Mouse (Mus musculus): ENCODE measurements around the gene Gstt3. TPM values are rescaled to one million over a fixed set of nuclear protein-coding genes. Genes with fewer than 3 reads are reported as not detected.

The Gstt3 gene
- polyA plus RNA-seq, 1 experiment, result 1.6 TPM

DNA sequence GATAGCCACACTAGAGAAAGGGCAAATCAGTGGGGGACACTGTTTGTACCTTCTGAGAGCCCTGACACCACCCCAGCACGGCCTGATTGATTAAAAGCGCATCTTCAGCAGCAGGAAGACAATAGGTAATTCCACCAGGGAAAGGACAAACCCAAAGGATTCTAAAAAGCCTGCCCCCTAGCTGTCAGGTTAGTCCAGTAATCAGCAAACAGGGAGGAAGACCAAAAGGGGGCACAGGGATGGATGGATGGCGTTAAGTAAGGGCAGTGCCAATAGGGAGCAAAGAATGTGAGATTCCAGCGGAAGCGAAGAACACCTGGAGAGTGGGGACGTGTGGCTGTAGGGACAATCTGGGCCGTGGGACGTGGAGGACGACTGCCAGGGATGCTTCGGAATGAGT is 37.4 kb upstream of the Gstt3 start:
- TF ChIP-seq FLI1 (IDR thresholded peaks at IDR 0.05; ENCODE audit: low read length) (no peak), GATA1 (IDR thresholded peaks at IDR 0.05; ENCODE audit: borderline replicate concordance, low read length) (no peak)
- Histone ChIP-seq H3K27me3 (replicated peaks) (peaks cover 33% of the 10 kb centered on the region), H3K36me3 (replicated peaks; ENCODE audit: low read length) (no peaks in the 10 kb centered on the region), H3K4me3 (replicated peaks) (no peak overlapping the region), H3K4me1 (no peaks in the 10 kb centered on the region), H3K9me3 (no peaks in the 10 kb centered on the region)

DNA sequence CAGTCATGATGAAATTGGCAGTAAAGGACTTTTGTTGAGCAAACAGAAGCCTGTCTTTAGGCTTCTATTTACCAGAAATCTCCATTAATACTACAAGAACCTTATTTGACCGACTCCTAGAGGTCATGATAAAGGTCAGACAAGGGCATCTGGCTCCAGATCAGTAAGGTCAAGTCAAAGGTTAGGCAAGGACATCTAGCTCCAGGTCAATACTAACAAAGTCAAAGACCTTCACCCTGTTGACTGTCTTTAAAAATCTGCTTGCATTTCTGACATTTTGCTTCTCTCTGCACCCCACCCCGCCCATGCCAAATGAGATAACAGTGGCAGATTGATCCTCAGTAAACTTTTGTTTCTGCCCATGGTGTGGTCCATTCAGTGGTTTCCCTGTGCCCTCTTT is 23.0 kb upstream of the Gstt3 start:
- Histone ChIP-seq H3K4me3 (replicated peaks) (no peak overlapping the region), H3K4me1 (peaks cover 16% of the 10 kb centered on the region), H3K9me3 (peaks cover 17% of the 10 kb centered on the region), H3K27me3 (replicated peaks) (peaks cover 27% of the 10 kb centered on the region), H3K36me3 (replicated peaks; ENCODE audit: low read length) (no peaks in the 10 kb centered on the region)
- TF ChIP-seq FLI1 (IDR thresholded peaks at IDR 0.05; ENCODE audit: low read length) (no peak), GATA1 (IDR thresholded peaks at IDR 0.05; ENCODE audit: borderline replicate concordance, low read length) (no peak)

DNA sequence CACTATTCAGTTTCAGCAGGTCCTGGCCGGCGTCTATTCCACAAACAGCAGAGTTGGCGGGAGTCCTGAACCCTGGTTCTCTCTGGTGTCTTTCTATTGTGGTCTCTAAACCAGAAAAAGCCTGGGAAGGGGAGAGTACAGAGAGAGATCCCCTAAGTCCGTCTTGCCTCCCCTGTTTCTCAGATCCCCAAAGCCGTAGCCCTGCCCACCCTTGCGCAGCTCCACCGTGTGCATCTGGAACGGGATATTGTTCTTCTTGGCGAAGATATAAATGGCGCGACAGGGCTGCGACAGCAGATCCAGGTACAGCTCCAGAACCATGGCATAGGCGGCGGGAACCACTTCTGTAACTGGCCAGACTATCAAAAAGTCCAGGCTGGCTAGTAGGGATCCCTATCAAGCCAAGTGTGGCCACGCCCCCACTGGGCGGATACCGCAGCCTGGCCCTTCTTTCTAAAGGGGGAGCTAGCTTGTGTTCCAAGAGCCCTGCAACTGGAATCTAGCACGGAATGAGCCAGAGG is 17.0 kb upstream of the Gstt3 start, which contains the start of gene Gstt1:
TSS of gene Gstt1 (minus strand) at position 409 of the 521 bp plus-strand sequence.
- Histone ChIP-seq H3K36me3 (replicated peaks; ENCODE audit: low read length) (no peaks in the 10 kb centered on the region), H3K4me1 (peaks cover 39% of the 10 kb centered on the region), H3K4me3 (replicated peaks) (peak within 1 kb of the TSS; percentile 94), H3K9me3 (no peaks in the 10 kb centered on the region; the same call in 1 of the 2 replicates), H3K27me3 (replicated peaks) (peaks cover 52% of the 10 kb centered on the region)
- TF ChIP-seq FLI1 (IDR thresholded peaks at IDR 0.05; ENCODE audit: low read length), result no peak
- no peak for TF ChIP-seq GATA1 (IDR thresholded peaks at IDR 0.05; ENCODE audit: borderline replicate concordance, low read length)

DNA sequence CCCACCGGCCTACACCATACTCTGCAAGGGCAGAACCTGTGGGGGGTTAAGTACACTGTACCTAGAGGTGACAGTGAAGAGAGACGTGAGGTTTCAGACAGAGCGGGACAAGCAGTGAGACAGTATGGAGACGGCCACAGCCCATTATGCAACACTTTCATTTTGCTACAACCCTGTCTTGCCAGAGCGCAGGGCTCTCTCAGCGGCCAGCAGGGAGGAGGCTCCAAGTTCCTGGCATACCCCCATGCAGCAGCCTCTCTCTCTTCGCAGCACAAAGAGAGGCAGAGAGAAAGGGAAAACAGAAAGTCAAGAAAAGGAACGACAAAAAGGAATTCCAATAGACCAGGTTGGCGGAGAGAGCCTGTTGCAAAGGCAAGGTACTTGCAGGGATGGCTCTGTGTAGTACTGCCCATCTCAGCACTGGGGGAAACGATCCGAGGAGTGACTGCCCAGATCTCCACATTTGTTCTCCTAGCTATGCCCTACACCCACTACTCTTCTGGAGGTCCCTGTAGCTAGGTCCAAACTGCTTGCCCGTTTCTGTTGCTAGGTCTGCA is 16.5 kb upstream of the Gstt3 start:
- Histone ChIP-seq H3K27me3 (replicated peaks) (peaks cover 49% of the 10 kb centered on the region), H3K4me3 (replicated peaks) (peak overlapping the region; percentile 94), H3K36me3 (replicated peaks; ENCODE audit: low read length) (no peaks in the 10 kb centered on the region), H3K9me3 (no peaks in the 10 kb centered on the region; the same call in 1 of the 2 replicates), H3K4me1 (peaks cover 43% of the 10 kb centered on the region)
- no peak for TF ChIP-seq FLI1 (IDR thresholded peaks at IDR 0.05; ENCODE audit: low read length)
- TF ChIP-seq GATA1 (IDR thresholded peaks at IDR 0.05; ENCODE audit: borderline replicate concordance, low read length), result no peak

DNA sequence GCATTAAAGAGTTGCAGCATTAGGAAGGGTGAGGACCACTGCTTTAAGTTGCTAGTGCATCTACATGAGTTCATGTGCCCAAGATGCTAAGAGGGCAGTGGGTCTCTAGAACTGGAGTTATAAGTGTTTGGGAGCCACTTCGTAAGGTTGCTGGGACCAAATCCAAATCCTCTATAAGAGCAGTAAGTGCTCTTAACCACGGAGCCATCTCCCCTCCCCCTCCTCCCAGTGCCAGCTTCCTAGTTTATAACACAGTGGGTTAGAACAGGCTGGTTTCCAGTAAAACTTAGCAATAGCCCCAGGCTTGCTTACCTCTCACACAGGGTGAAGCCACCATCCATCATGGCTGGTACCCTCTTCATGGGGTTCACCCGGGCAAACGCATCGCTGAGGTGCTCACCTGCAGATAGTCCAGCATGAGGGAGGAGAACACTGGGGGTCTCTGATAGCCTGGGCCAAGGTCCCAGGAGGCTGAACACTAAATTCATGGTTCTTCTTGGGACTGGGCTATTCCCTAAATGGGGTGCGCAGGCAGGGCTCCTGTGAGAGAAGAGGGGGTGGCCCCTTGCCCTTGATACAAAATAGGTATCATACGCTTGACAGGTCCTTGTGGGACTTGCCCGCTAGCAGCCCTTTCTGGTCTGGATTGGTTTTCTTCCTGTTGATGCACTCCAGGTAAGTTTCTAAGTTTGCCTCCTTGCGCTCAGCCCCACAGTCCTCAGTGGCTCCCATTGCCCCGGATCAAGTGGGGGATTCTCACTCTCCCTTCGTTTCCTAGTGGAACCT is 15.7 kb upstream of the Gstt3 start:
- H3K4me1 ChIP-seq, result peaks cover 48% of the 10 kb centered on the region
- H3K36me3 ChIP-seq (replicated peaks; ENCODE audit: low read length), result no peaks in the 10 kb centered on the region
- peaks cover 52% of the 10 kb centered on the region for H3K27me3 ChIP-seq (replicated peaks)
- TF ChIP-seq GATA1 (IDR thresholded peaks at IDR 0.05; ENCODE audit: borderline replicate concordance, low read length) (no peak), FLI1 (IDR thresholded peaks at IDR 0.05; ENCODE audit: low read length) (no peak)
- H3K9me3 ChIP-seq, result no peaks in the 10 kb centered on the region; the same call in 1 of the 2 replicates
- peak overlapping the region; percentile 94 for H3K4me3 ChIP-seq (replicated peaks)

DNA sequence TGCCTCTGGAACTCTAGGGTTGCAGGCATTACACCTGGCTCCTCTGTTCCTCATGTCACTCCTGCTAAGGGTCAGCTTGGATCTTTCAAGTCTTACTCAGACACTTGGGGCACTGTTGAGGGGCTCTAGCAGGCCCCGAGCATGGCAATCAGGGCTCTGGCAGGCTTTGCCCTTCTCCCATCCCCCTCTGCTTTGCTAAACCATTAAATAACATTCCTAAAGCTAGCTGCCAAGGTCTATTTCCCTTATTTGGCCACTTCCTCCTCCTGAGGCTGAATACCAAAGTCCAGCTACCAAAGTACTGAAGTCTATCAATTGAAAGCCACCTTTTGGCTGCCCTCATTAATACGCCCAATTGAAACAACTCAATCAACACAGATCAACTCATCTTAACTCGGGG is 13.7 kb upstream of the Gstt3 start:
- Histone ChIP-seq H3K4me1 (peaks cover 54% of the 10 kb centered on the region), H3K4me3 (replicated peaks) (peak overlapping the region; percentile 14), H3K36me3 (replicated peaks; ENCODE audit: low read length) (no peaks in the 10 kb centered on the region), H3K27me3 (replicated peaks) (peaks cover 42% of the 10 kb centered on the region), H3K9me3 (no peaks in the 10 kb centered on the region; the same call in 1 of the 2 replicates)
- TF ChIP-seq FLI1 (IDR thresholded peaks at IDR 0.05; ENCODE audit: low read length) (no peak), GATA1 (IDR thresholded peaks at IDR 0.05; ENCODE audit: borderline replicate concordance, low read length) (no peak)

DNA sequence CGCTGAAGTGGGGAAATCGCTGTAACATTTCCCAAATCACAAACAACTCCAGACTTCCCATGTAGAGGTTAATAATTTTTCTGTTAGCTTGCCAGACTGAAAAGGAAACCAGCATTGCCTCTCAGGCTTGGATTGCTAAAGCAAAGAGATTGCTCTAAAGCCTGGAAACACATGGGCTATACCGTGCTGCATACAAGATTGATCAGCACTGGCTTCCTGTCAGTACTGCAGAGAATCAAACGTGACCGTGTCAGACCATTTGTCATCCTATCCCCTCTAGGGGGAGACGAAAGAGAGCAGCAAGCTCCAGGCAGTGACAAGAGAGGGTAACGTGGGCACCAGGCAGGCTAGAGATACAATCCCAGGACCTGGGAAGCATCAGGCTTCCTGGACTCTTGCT is 9.6 kb upstream of the Gstt3 start:
- Histone ChIP-seq H3K27me3 (replicated peaks) (peaks cover 31% of the 10 kb centered on the region), H3K4me1 (peaks cover 25% of the 10 kb centered on the region), H3K36me3 (replicated peaks; ENCODE audit: low read length) (no peaks in the 10 kb centered on the region), H3K9me3 (no peaks in the 10 kb centered on the region), H3K4me3 (replicated peaks) (no peak overlapping the region)
- TF ChIP-seq GATA1 (IDR thresholded peaks at IDR 0.05; ENCODE audit: borderline replicate concordance, low read length) (no peak), FLI1 (IDR thresholded peaks at IDR 0.05; ENCODE audit: low read length) (no peak)

DNA sequence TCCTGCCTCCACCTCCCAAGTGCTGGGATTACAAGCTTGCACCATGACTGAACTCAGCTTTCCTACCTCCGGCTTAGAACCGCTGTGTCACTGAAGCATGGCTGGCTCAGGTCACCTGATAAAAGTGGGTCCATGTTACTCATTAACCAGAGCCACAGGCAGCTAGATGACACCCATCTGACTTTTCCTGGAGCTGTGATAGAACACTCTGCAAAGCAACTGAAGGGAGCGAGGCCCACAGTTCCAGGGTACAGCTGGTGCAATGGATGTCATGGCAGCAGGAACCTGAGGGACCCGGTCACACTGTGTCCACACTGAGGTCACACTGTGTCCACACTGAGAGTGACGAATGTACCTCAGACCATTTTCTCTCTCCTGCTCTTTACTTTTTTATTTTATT is 8.6 kb upstream of the Gstt3 start:
- Histone ChIP-seq H3K4me1 (peaks cover 20% of the 10 kb centered on the region), H3K4me3 (replicated peaks) (no peak overlapping the region), H3K36me3 (replicated peaks; ENCODE audit: low read length) (no peaks in the 10 kb centered on the region), H3K9me3 (no peaks in the 10 kb centered on the region), H3K27me3 (replicated peaks) (peaks cover 31% of the 10 kb centered on the region)
- TF ChIP-seq FLI1 (IDR thresholded peaks at IDR 0.05; ENCODE audit: low read length) (no peak), GATA1 (IDR thresholded peaks at IDR 0.05; ENCODE audit: borderline replicate concordance, low read length) (no peak)

DNA sequence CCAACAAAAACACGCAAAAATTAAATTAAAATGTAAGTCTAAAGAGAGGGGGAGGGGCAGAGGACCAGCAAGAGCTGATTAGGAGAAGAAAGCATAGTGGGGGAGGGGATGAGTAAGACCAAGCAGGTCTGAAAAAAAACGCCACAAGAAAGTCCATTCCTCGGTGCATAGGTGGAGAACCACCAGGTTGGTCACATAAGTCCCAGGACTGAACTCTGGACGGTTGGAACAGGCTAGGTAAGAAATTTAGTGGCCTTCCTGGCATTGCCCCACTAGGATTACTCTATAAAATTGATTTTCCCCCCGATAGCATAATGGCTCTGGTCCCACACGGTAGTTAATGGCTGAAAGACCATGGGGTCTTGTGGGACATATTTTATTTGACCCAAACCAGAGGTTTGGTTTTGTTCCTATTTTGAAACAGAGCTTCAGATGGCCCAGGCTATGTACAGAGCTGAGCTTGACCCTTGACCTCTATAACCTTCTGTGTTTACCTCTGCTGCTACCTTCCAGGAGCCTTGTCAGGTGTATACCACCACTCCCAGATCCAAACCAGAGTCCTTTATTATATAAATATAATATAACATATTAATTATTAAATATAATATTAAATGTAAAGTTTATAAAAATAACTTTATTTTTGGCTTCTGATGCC is 8.0 kb upstream of the Gstt3 start:
- TF ChIP-seq GATA1 (IDR thresholded peaks at IDR 0.05; ENCODE audit: borderline replicate concordance, low read length) (no peak), FLI1 (IDR thresholded peaks at IDR 0.05; ENCODE audit: low read length) (no peak)
- H3K9me3 ChIP-seq, result no peaks in the 10 kb centered on the region
- H3K4me1 ChIP-seq, result peaks cover 18% of the 10 kb centered on the region
- peaks cover 29% of the 10 kb centered on the region for H3K27me3 ChIP-seq (replicated peaks)
- no peaks in the 10 kb centered on the region for H3K36me3 ChIP-seq (replicated peaks; ENCODE audit: low read length)
- no peak overlapping the region for H3K4me3 ChIP-seq (replicated peaks)

Measured in megakaryocyte, embryonic 14.5 days (primary cell).